Mouse (Mus musculus) adrenal gland, adult 18-20 months (tissue): ENCODE measurements around the gene Zfp622. TPM values are rescaled to one million over a fixed set of nuclear protein-coding genes. Genes with fewer than 3 reads are reported as not detected.

Source experiments
- microRNA-seq, 2 experiments: library from miRNA; unstranded; fragments of <30 nt; microRNA quantifications; one replicate each; pipeline ENCODE4 v1.2.0; 2021; ENCODE audit warnings: borderline number of aligned reads in 2 of 2
- total RNA-seq, 2 experiments: library from RNA; stranded (reverse); gene quantifications; 1 replicate in 1 of 2; 2 replicates in 1 of 2; pipeline ENCODE4 v1.2.3; 2021

Zfp622 gene
- total RNA-seq, 2 experiments from 2014 or later = 36.6 to 40.5 TPM

Small RNA genes lying within 50 kb of the gene (microRNA-seq; reads per million reads assigned to microRNA genes)
- 0.95 to 1.2 reads per million in 2 experiments for gene Mir7212

Other genes with a start within 250 kb of the Zfp622 start
- gene Retreg1, start 141.2 kb upstream of the Zfp622 start, total RNA-seq = 10 to 100 TPM; 20.9 to 47.3 TPM